Mouse (Mus musculus) liver, adult 2 months (tissue): Measurements from ENCODE around the gene Gpr182. TPM values are rescaled to one million over a fixed set of nuclear protein-coding genes. Genes with fewer than 3 reads are reported as not detected.
A peak's percentile ranks its signal among the peaks of the same experiment; 100 is the strongest.

Experiments used
- DNase-seq: peaks from one replicate; pipeline ENCODE4 v3.0.0-alpha.2; 2011; ENCODE audit warnings: low read depth, low spot score; ENCODE audit errors: extremely low read depth
- H3K27ac ChIP-seq: fragments of 200-500 bp; replicated peaks from 2 replicates; pipeline ENCODE4 v1.5.1; 2012; ENCODE audit warnings: low read depth, mild to moderate bottlenecking, control low read depth, inconsistent platforms, low read length; ENCODE audit not compliant: insufficient read depth
- H3K27me3 ChIP-seq: fragments of 200-500 bp; 2 replicates; pipeline ENCODE4 v1.6.1; 2012; ENCODE audit warnings: mild to moderate bottlenecking, moderate library complexity, low read length, inconsistent platforms; ENCODE audit not compliant: control insufficient read depth, insufficient read depth
- H3K36me3 ChIP-seq: fragments of 200-500 bp; 2 replicates; pipeline ENCODE4 v1.6.1; 2012; ENCODE audit warnings: low read length, inconsistent platforms; ENCODE audit not compliant: control insufficient read depth, insufficient read depth
- H3K4me1 ChIP-seq: fragments of 200-500 bp; 2 replicates; pipeline ENCODE4 v1.6.1; 2011; ENCODE audit warnings: low read length; ENCODE audit not compliant: control insufficient read depth, insufficient read depth
- H3K4me3 ChIP-seq: fragments of 200-500 bp; 2 replicates; pipeline ENCODE4 v1.5.1; 2011; ENCODE audit warnings: low read depth, mild to moderate bottlenecking, control low read depth, low read length, moderate library complexity; ENCODE audit not compliant: insufficient read depth
- H3K79me2 ChIP-seq: fragments of 200-500 bp; 2 replicates; pipeline ENCODE4 v1.6.1; 2012; ENCODE audit warnings: inconsistent platforms, mild to moderate bottlenecking, low read length, moderate library complexity; ENCODE audit not compliant: control insufficient read depth, insufficient read depth
- H3K9ac ChIP-seq: fragments of 200-500 bp; 2 replicates; pipeline ENCODE4 v1.6.1; 2012; ENCODE audit warnings: low read depth, mild to moderate bottlenecking, control low read depth, inconsistent platforms, low read length
- CTCF ChIP-seq: fragments of 200-500 bp; IDR thresholded peaks from 2 replicates; pipeline ENCODE4 v1.5.1; 2011; ENCODE audit warnings: low read depth, low read length, control low read depth
- POLR2A ChIP-seq: fragments of 200-500 bp; IDR thresholded peaks from 2 replicates; pipeline ENCODE4 v1.6.1; 2011; ENCODE audit warnings: low read length, control low read depth; ENCODE audit not compliant: insufficient read depth; ENCODE audit errors: extremely low read depth
- WGBS: fragments of 180-500 bp; shearing (Covaris S2); methylation state at CpG from one replicate; pipeline ENCODE4 v1.1.7; 2018; 5-methylcytosine and 5-hydroxymethylcytosine counted together
- polyA plus RNA-seq: library from polyadenylated mRNA; depleted of rRNA; stranded (reverse); fragments of >200 nt; gene quantifications from 2 replicates; pipeline ENCODE4 v1.2.3, GENCODE M21; 2012
- total RNA-seq: library from RNA; depleted of rRNA; stranded (reverse); fragments of >200 nt; gene quantifications from 2 replicates; pipeline ENCODE4 v1.2.3, GENCODE M21; 2014

The Gpr182 gene
- total and polyA plus RNA-seq, 2 experiments, result 4.8 to 26.2 TPM

GRCm38 (mm10) chr10:127730285-127730932 is 21.1 kb downstream of the Gpr182 start:
- DNase-seq, result no peak
- no peak for TF ChIP-seq POLR2A
- TF ChIP-seq CTCF, result no peak
- 85% methylated on average over 11 of the region's 11 CpGs for WGBS
- no peaks in the 10 kb centered on the region for H3K36me3 ChIP-seq
- H3K27me3 ChIP-seq, result 0 out of 2 replicates have a peak, but pooled peaks cover 2% of the 10 kb centered on the region
- H3K4me3 ChIP-seq, result no peak overlapping the region
- H3K27ac ChIP-seq, result no peak overlapping the region
- no peaks in the 10 kb centered on the region for H3K4me1 ChIP-seq
- H3K79me2 ChIP-seq, result no peaks in the 10 kb centered on the region
- H3K9ac ChIP-seq, result no peak overlapping the region

DNA sequence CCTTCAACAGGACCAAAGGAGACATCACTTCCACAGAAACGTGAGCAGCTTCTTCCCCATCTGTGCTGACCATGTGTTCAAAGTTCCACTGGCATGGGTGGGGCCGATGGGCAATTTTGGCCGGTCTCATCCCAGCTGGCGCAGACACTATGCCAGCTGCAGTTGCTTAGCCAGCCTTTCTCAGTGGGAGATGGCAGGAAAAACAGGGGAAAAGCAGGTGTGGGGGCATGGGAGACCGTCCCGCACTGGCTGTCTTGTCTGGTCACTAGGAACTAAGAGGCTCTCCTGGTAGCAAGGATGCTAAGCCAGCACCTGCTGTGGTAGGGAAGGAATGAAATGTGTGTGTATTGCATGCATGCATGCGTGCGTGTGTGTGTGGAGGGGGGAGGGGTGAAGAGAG is 23.1 kb downstream of the Gpr182 start:
- 0 out of 2 replicates have a peak, but pooled peaks cover 2% of the 10 kb centered on the region for H3K27me3 ChIP-seq
- TF ChIP-seq CTCF (no peak), POLR2A (no peak)
- H3K79me2 ChIP-seq, result no peaks in the 10 kb centered on the region
- no peak overlapping the region for H3K9ac ChIP-seq
- WGBS, result 79% methylated on average over 8 of the region's 8 CpGs
- no peaks in the 10 kb centered on the region for H3K4me1 ChIP-seq
- H3K4me3 ChIP-seq, result no peak overlapping the region
- H3K27ac ChIP-seq, result no peak overlapping the region
- no peak for DNase-seq
- H3K36me3 ChIP-seq, result no peaks in the 10 kb centered on the region

GRCm38 (mm10) chr10:127725136-127725535 is 26.4 kb downstream of the Gpr182 start:
- no peak for TF ChIP-seq CTCF
- TF ChIP-seq POLR2A, result no peak
- Histone ChIP-seq H3K36me3 (no peaks in the 10 kb centered on the region), H3K4me1 (no peaks in the 10 kb centered on the region), H3K79me2 (no peaks in the 10 kb centered on the region), H3K27me3 (0 out of 2 replicates have a peak, but pooled peaks cover 2% of the 10 kb centered on the region), H3K27ac (no peak overlapping the region), H3K4me3 (no peak overlapping the region), H3K9ac (no peak overlapping the region)
- no peak for DNase-seq
- WGBS, result 86% methylated on average over 4 of the region's 4 CpGs

DNA sequence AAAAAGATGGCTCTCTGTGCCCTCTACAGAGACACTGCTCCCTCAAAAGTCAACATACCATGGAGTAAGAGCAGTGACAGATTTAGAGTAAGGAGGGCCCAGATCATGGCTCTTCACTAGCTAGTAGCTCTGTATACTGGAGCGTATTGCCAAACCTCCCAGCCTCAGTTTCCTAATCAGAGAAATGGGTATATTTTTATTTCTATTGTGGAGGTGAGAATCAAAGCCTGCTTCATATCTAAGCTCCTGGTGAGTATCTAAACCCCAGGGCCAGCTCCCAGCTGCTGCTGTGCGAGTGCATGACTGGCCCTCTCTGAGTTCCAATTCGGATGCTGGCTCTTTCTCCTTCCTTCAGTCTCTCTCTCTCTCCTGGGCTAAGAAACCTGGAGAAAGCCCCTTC is 27.4 kb downstream of the Gpr182 start, which contains the start of gene Tac2:
TSS of gene Tac2 (plus strand) at position 301 of the 400 bp plus-strand sequence.
- H3K79me2 ChIP-seq, result no peaks in the 10 kb centered on the region
- H3K9ac ChIP-seq, result no peak within 1 kb of the TSS
- WGBS, result 88% methylated on average over 3 of the region's 3 CpGs
- no peak within 1 kb of the TSS for H3K27ac ChIP-seq
- no peak for DNase-seq
- H3K4me3 ChIP-seq, result no peak within 1 kb of the TSS
- H3K27me3 ChIP-seq, result 0 out of 2 replicates have a peak, but pooled peaks cover 2% of the 10 kb centered on the region
- no peaks in the 10 kb centered on the region for H3K4me1 ChIP-seq
- TF ChIP-seq CTCF (no peak), POLR2A (no peak)
- no peaks in the 10 kb centered on the region for H3K36me3 ChIP-seq

DNA sequence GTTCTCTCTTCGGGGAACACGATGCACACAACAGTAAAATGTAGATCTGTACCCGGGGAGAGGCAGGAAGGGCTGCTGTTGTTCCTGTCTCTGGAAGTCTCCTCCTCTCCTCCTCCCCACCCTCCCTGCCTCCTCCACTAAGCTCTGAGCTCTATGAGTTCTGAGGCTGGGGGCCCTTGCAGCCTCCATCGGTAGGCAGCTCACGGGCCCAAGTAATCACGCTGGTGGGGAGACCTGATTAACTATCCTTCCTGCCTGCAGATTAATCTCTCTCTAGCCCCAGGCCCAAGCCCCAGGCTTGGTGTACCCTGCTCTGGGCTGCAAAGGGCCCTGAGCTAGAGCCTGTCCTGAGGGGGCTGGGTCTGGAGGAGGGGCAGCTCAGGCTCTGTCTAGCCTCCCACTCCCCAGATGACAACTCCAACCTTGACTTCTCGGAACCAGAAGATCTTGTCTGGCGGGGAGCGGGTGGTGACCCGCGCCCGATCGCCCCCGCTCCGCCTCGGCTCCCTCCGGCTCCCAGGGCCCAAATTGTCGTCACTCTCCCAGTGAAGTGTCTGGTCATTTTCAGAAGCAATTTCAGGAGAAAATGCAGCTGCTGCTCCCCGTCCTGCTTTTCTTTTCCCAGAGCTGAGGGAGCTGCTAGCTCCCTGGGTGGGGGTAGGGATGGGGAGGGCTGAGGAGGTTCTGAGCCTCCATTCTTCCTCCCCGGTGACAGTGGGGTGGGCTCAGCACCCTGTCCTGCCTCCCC is 29.7 kb downstream of the Gpr182 start:
- Histone ChIP-seq H3K79me2 (no peaks in the 10 kb centered on the region), H3K36me3 (no peaks in the 10 kb centered on the region), H3K4me3 (no peak overlapping the region), H3K9ac (0 out of 2 replicates have a peak overlapping the region, but pooled peaks have one; percentile 9), H3K4me1 (no peaks in the 10 kb centered on the region), H3K27ac (no peak overlapping the region), H3K27me3 (0 out of 2 replicates have a peak, but pooled peaks cover 2% of the 10 kb centered on the region)
- no peak for DNase-seq
- TF ChIP-seq CTCF (no peak), POLR2A (no peak)
- WGBS, result 62% methylated on average over 20 of the region's 20 CpGs
